Mouse (Mus musculus): ENCODE results near the gene Izumo1. TPM values are rescaled to one million over a fixed set of nuclear protein-coding genes. Genes with fewer than 3 reads are reported as not detected.
"Not testable (repeated sequence)": the region's sequence is repeated elsewhere in the genome, so short reads cannot be mapped to it uniquely, and the experiment has no call there.

Gene Izumo1
- polyA plus RNA-seq, 1 experiment = 4.6 TPM

DNA sequence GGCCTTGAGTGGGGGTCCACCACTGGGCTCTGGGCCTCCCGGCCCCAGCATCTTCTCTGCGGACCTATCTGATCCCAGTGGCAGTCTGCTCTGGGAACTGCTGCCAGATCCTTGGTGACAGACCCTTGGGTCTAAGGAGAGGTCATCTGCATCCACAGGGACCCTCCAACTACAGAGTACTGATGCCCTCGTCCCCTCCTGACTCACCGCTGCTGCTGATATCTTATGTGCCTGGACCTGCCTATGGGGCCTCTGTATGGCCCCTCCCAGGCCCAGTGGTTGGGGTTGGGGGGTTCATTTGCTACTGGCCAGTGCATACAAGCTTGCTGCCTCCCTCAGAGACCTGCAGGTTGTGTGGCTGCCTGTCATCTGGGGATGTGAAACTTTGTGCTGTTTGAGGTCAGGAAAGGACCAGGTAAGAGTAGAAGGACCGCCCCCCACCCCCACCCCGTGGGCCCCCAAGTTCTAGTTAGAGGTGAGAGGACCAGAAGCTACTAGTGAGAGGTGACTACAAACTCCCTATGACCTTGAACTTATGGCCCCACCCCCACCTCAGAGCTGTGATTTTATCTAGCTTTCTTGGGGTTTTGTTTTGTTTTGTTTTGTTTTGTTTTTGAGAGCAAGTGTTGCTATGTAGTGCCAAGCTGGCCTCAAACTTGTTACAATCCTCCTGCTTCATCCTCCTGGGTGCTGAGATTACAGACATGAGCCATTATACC lies 23.4 kb downstream of the Izumo1 start:
- Histone ChIP-seq H3K27ac (ENCODE audit: insufficient read depth, low read length) (no peak overlapping the region), H3K9ac (ENCODE audit: low read depth, poor library complexity, severe bottlenecking) (peak overlapping the region; percentile 19), H3K27me3 (ENCODE audit: control insufficient read depth, insufficient read depth, low read length, poor library complexity, severe bottlenecking) (no peaks in the 10 kb centered on the region), H3K4me1 (ENCODE audit: control insufficient read depth, insufficient read depth, low read length) (no peaks in the 10 kb centered on the region), H3K9me3 (replicated peaks; ENCODE audit: control insufficient read depth, insufficient read depth, low read length, poor library complexity, severe bottlenecking) (no peaks in the 10 kb centered on the region), H3K36me3 (ENCODE audit: control insufficient read depth, insufficient read depth, low read length, poor library complexity, severe bottlenecking) (no peaks in the 10 kb centered on the region), H3K4me3 (ENCODE audit: low read depth, low read length) (no peak overlapping the region)
- TF ChIP-seq POLR2A (IDR thresholded peaks at IDR 0.05; ENCODE audit: insufficient read depth, low read length) = no peak
- TF ChIP-seq CTCF (IDR thresholded peaks at IDR 0.05; ENCODE audit: low read depth, low read length) = no peak
- TF ChIP-seq EP300 (IDR thresholded peaks at IDR 0.05; ENCODE audit: insufficient read depth, low read depth, low read length) = no peak

DNA sequence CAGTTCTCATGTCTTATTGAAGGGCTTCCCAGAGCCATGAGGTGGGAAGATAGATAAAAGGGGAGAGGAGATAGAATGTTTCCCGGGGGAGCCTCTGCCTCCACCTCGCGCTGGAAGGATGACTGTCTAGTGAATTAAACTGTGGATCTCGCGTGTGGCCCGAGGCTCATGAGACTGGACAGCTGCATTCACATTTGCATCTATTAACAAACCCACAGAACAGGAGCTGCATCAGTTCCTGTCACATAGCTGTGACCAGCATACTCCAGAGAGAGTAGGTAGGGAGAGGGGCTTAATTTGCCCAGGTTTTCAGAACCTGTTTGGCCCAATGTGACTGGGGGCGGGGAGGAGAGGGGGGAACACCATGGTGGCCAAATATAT lies 24.0 kb downstream of the Izumo1 start:
- H3K4me1 ChIP-seq (ENCODE audit: control insufficient read depth, insufficient read depth, low read length) = no peaks in the 10 kb centered on the region
- H3K27me3 ChIP-seq (ENCODE audit: control insufficient read depth, insufficient read depth, low read length, poor library complexity, severe bottlenecking) = no peaks in the 10 kb centered on the region
- TF ChIP-seq CTCF (IDR thresholded peaks at IDR 0.05; ENCODE audit: low read depth, low read length) (no peak), EP300 (IDR thresholded peaks at IDR 0.05; ENCODE audit: insufficient read depth, low read depth, low read length) (no peak), POLR2A (IDR thresholded peaks at IDR 0.05; ENCODE audit: insufficient read depth, low read length) (no peak)
- H3K9ac ChIP-seq (ENCODE audit: low read depth, poor library complexity, severe bottlenecking) = no peak overlapping the region
- H3K9me3 ChIP-seq (replicated peaks; ENCODE audit: control insufficient read depth, insufficient read depth, low read length, poor library complexity, severe bottlenecking) = no peaks in the 10 kb centered on the region
- H3K36me3 ChIP-seq (ENCODE audit: control insufficient read depth, insufficient read depth, low read length, poor library complexity, severe bottlenecking) = no peaks in the 10 kb centered on the region
- H3K27ac ChIP-seq (ENCODE audit: insufficient read depth, low read length) = no peak overlapping the region
- no peak overlapping the region for H3K4me3 ChIP-seq (ENCODE audit: low read depth, low read length)

GRCm38 (mm10) chr7:45646671-45647070 lies 25.1 kb downstream of the Izumo1 start:
- TF ChIP-seq POLR2A (IDR thresholded peaks at IDR 0.05; ENCODE audit: insufficient read depth, low read length) (no peak), EP300 (IDR thresholded peaks at IDR 0.05; ENCODE audit: insufficient read depth, low read depth, low read length) (no peak), CTCF (IDR thresholded peaks at IDR 0.05; ENCODE audit: low read depth, low read length) (no peak)
- Histone ChIP-seq H3K4me3 (ENCODE audit: low read depth, low read length) (no peak overlapping the region), H3K36me3 (ENCODE audit: control insufficient read depth, insufficient read depth, low read length, poor library complexity, severe bottlenecking) (no peaks in the 10 kb centered on the region), H3K9ac (ENCODE audit: low read depth, poor library complexity, severe bottlenecking) (no peak overlapping the region), H3K9me3 (replicated peaks; ENCODE audit: control insufficient read depth, insufficient read depth, low read length, poor library complexity, severe bottlenecking) (no peaks in the 10 kb centered on the region), H3K4me1 (ENCODE audit: control insufficient read depth, insufficient read depth, low read length) (no peaks in the 10 kb centered on the region), H3K27ac (ENCODE audit: insufficient read depth, low read length) (no peak overlapping the region), H3K27me3 (ENCODE audit: control insufficient read depth, insufficient read depth, low read length, poor library complexity, severe bottlenecking) (no peaks in the 10 kb centered on the region)

DNA sequence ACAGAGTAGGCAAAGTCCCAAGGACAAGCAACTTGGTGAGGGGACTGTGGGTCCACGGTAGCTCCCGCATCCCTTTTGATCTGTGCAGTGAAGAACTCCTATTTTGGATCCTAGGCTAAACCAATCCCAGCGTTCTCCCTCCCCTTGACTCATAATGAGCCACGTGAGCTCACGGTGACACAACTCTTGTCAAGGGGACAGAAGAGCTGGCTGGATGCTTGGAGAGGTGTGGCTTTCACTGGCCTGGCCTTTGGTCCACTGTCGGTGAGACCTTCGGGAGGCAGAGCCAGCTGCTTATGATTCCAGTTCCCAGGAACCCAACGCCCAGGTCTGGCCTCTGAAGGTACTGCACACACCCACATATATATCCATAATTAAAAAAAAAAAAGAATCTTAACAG lies 27.7 kb downstream of the Izumo1 start:
- H3K9ac ChIP-seq (ENCODE audit: low read depth, poor library complexity, severe bottlenecking) = no peak overlapping the region
- H3K27me3 ChIP-seq (ENCODE audit: control insufficient read depth, insufficient read depth, low read length, poor library complexity, severe bottlenecking) = no peaks in the 10 kb centered on the region
- no peak overlapping the region for H3K4me3 ChIP-seq (ENCODE audit: low read depth, low read length)
- TF ChIP-seq POLR2A (IDR thresholded peaks at IDR 0.05; ENCODE audit: insufficient read depth, low read length) (no peak), EP300 (IDR thresholded peaks at IDR 0.05; ENCODE audit: insufficient read depth, low read depth, low read length) (no peak), CTCF (IDR thresholded peaks at IDR 0.05; ENCODE audit: low read depth, low read length) (no peak)
- H3K27ac ChIP-seq (ENCODE audit: insufficient read depth, low read length) = no peak overlapping the region
- H3K9me3 ChIP-seq (replicated peaks; ENCODE audit: control insufficient read depth, insufficient read depth, low read length, poor library complexity, severe bottlenecking) = no peaks in the 10 kb centered on the region
- no peaks in the 10 kb centered on the region for H3K36me3 ChIP-seq (ENCODE audit: control insufficient read depth, insufficient read depth, low read length, poor library complexity, severe bottlenecking)
- H3K4me1 ChIP-seq (ENCODE audit: control insufficient read depth, insufficient read depth, low read length) = no peaks in the 10 kb centered on the region

- not testable (repeated sequence) for H3K9me3 ChIP-seq (replicated peaks; ENCODE audit: control insufficient read depth, insufficient read depth, low read length, poor library complexity, severe bottlenecking); H3K27me3 ChIP-seq (ENCODE audit: control insufficient read depth, insufficient read depth, low read length, poor library complexity, severe bottlenecking); H3K36me3 ChIP-seq (ENCODE audit: control insufficient read depth, insufficient read depth, low read length, poor library complexity, severe bottlenecking); H3K9ac ChIP-seq (ENCODE audit: low read depth, poor library complexity, severe bottlenecking); H3K4me1 ChIP-seq (ENCODE audit: control insufficient read depth, insufficient read depth, low read length); H3K4me3 ChIP-seq (ENCODE audit: low read depth, low read length); H3K27ac ChIP-seq (ENCODE audit: insufficient read depth, low read length)
Observed at GRCm38 (mm10) chr7:45650484-45650883, 28.9 kb downstream of the Izumo1 start.

DNA sequence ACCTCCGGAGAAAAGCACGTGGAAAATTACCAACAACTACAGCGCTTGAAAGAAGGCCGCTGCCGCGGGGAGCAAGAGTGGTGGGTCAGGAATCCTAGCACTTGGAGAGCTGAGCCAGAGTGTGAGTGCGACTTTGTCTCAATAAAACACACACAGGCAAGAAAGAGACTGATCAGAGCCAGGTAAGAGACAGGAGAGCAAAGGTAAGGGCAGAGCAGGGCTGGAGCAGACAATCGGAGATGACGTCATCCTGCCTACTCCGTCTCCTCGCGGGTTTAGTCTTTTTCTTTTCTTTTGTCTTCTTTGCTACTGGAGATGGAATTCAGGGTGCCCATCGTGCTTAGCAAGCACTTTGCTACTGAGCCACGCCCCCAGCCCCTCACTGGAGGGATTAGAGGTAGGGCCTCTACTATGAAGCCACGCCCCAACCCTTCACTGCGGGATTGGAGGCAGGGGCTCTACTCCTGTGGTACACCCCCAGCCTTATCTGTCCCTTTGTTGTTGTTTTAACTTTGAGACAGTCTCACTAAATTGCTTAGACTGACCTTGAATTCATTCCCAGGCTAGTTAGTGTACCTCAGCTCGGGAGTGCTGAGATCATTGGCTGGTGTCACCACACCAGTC lies 32.9 kb downstream of the Izumo1 start:
- Histone ChIP-seq H3K4me1 (ENCODE audit: control insufficient read depth, insufficient read depth, low read length) (peaks cover 3% of the 10 kb centered on the region), H3K27me3 (ENCODE audit: control insufficient read depth, insufficient read depth, low read length, poor library complexity, severe bottlenecking) (no peaks in the 10 kb centered on the region), H3K36me3 (ENCODE audit: control insufficient read depth, insufficient read depth, low read length, poor library complexity, severe bottlenecking) (no peaks in the 10 kb centered on the region), H3K27ac (ENCODE audit: insufficient read depth, low read length) (peak overlapping the region; percentile 64; the same call in 1 of the 2 replicates), H3K4me3 (ENCODE audit: low read depth, low read length) (peak overlapping the region; percentile 38), H3K9ac (ENCODE audit: low read depth, poor library complexity, severe bottlenecking) (peak overlapping the region; percentile 29), H3K9me3 (replicated peaks; ENCODE audit: control insufficient read depth, insufficient read depth, low read length, poor library complexity, severe bottlenecking) (0 out of 2 replicates have a peak, but pooled peaks cover 3% of the 10 kb centered on the region)
- TF ChIP-seq POLR2A (IDR thresholded peaks at IDR 0.05; ENCODE audit: insufficient read depth, low read length) = no peak
- no peak for TF ChIP-seq CTCF (IDR thresholded peaks at IDR 0.05; ENCODE audit: low read depth, low read length)
- TF ChIP-seq EP300 (IDR thresholded peaks at IDR 0.05; ENCODE audit: insufficient read depth, low read depth, low read length) = no peak

All from ES-Bruce4 (cell line).